Mouse (Mus musculus) urinary bladder, postnatal 25 days (tissue): Measurements from ENCODE around the gene Nos3.

Experiments used
- DNase-seq: peaks from one replicate; pipeline ENCODE4 v3.0.0; 2022; ENCODE audit warnings: low spot score

Gene Nos3

GRCm38 (mm10) chr5:24399686-24400085 is 35.1 kb downstream of the Nos3 start:
- DNase-seq: no peak

- DNase-seq: no peak
Measured at GRCm38 (mm10) chr5:24400362-24400761, 35.8 kb downstream of the Nos3 start.

GRCm38 (mm10) chr5:24400911-24401605 is 36.4 kb downstream of the Nos3 start:
- DNase-seq: no peak

- no peak for DNase-seq
Measured at GRCm38 (mm10) chr5:24401969-24402368, 37.4 kb downstream of the Nos3 start.

GRCm38 (mm10) chr5:24404594-24405360 is 40.2 kb downstream of the Nos3 start:
- no peak for DNase-seq

- DNase-seq: no peak
Measured at GRCm38 (mm10) chr5:24405389-24405876, 40.8 kb downstream of the Nos3 start.

- DNase-seq: no peak
Measured at GRCm38 (mm10) chr5:24408651-24409050, 44.0 kb downstream of the Nos3 start.

GRCm38 (mm10) chr5:24409466-24409865 is 44.9 kb downstream of the Nos3 start:
- DNase-seq: no peak

- DNase-seq: no peak
Measured at GRCm38 (mm10) chr5:24412063-24412462, 47.5 kb downstream of the Nos3 start.

GRCm38 (mm10) chr5:24413042-24413693 is 48.6 kb downstream of the Nos3 start, which contains the start of gene Asic3:
Gene Asic3, plus strand, starts transcription at chr5:24413392.
- no peak for DNase-seq

- no peak for DNase-seq
Measured at GRCm38 (mm10) chr5:24413938-24414337, 49.3 kb downstream of the Nos3 start.

GRCm38 (mm10) chr5:24416222-24416736 is 51.7 kb downstream of the Nos3 start:
- DNase-seq: peak; percentile 55

- no peak for DNase-seq
Measured at GRCm38 (mm10) chr5:24417587-24417986, 53.0 kb downstream of the Nos3 start.

- DNase-seq: no peak
Measured at GRCm38 (mm10) chr5:24420381-24420780, 55.8 kb downstream of the Nos3 start.

GRCm38 (mm10) chr5:24423129-24424003 is 58.8 kb downstream of the Nos3 start, which contains the start of the genes Cdk5 and Slc4a2:
Gene Cdk5, minus strand, starts transcription at chr5:24423530.
Gene Slc4a2, plus strand, starts transcription at chr5:24423837.
- DNase-seq: peak; percentile 92

GRCm38 (mm10) chr5:24424004-24424781 is 59.6 kb downstream of the Nos3 start:
- peak; percentile 40 for DNase-seq

GRCm38 (mm10) chr5:24424861-24425411 is 60.3 kb downstream of the Nos3 start:
- DNase-seq: peak; percentile 72

GRCm38 (mm10) chr5:24425421-24426036 is 60.9 kb downstream of the Nos3 start:
- peak; percentile 47 for DNase-seq

GRCm38 (mm10) chr5:24426037-24426432 is 61.4 kb downstream of the Nos3 start:
- DNase-seq: no peak
